Mouse (Mus musculus) kidney, adult 10 weeks (tissue): ENCODE results near the gene Med24. TPM values are rescaled to one million over a fixed set of nuclear protein-coding genes. Genes with fewer than 3 reads are reported as not detected.

Experiments used
- polyA plus RNA-seq: library from polyadenylated mRNA; stranded (reverse); fragments of 350-450 nt; fragmentation: Illumina TruSeq; extraction: RNeasy Lipid Tissue Mini Kit (QIAGEN cat#74804); gene quantifications from one replicate; pipeline ENCODE4 v1.2.3, GENCODE M21; 2014; ENCODE audit warnings: low read depth, low replicate concordance

Med24 gene
- polyA plus RNA-seq, result 3.1 TPM

GRCm38 (mm10) chr11:98729119-98729588, at the start of gene Med24:
Med24 (minus strand) TSS chr11:98729435.

DNA sequence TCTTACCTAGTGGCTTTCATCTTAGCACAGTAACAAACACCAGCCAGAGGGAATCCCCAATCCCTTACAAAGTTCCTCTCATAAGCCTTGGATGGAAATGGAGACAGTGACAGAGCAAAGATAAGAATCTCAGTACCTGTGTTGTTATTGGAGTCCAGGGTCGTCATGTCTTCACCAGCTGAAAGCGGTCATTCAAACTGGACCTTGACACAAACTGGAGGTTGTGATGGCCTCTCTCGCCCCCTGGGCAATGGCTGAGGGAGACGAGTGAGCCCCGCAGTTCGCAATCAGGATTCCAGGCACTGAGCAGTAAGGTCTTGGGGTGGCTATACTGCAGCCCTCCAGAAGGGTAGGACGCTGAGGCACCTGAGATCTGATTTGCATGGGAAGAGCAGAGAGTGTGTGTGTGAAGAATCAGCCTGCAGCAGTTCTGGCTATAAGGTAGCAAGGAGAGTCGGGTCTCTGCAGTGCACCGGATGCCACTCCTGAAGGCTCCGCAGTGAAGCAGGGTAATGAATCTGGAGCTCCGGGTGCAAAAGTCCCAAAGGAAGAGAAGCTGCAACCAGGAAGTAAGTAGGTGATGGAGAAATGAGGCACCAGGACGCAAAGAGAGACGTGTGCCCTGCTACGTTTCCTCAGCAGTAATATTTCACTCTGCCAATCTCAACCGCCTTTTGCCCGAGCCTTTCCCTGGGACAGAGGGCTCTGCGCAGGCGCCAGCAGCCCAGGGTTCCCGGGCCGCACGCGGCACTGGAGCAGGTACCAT, 45.5 kb upstream of the Med24 start, which contains the start of gene Nr1d1:
Nr1d1 (minus strand) TSS at position 752 of the 766 bp plus-strand sequence.

DNA sequence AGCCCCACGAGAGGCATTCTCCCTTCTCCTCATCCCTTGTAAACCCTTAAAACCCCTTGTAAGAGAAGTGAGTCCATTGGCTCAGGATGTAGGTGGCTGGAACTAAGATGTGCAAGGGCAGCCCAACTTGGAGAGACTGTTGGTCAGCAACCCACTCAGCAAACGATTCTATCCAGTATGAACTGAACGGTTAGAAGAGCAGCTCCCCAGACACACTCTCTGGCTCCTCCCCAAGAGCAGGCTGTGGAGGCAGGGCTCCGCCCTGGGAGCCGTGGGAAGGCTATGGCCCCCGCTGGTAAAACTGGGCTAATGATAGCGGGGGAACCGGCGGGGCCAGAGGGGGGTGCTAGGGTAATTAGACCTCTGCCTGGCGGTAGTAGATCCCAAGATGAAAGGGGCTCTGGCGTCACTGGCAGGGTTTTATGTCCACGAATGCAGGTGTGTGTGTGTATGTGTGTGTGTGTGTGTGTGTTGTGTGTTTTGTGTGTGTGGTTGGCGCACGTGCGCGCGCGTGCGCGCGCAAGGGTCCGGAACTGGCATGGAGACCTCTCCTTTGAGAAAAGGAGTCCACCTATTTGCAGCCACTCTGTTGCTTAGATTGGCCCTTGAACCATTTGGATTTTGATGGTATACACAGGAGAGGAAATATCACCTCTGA, 11.3 kb upstream of the Med24 start, which contains the start of gene Thra:
Thra (plus strand) TSS at position 246 of the 658 bp plus-strand sequence.

DNA sequence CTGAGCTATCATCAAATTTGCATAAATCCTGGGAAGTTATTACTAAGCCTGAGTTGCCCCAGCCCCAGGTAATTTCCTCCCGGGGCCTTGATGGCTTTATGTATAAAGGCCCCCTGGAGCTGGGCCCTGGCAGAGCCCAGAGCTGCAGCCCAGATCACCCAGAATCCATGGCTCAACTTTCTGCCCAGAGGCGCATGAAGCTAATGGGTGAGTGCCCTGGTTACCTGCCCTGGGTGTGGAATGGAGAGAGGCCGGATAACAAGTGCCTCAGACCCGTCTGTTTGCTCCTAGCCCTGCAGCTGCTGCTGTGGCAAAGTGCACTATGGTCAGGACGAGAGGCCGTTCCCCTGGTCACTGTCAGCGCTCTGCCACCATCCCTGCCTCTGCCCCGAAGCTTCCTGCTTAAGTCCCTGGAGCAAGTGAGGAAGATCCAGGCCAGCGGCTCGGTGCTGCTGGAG, 28.0 kb downstream of the Med24 start, which contains the start of gene Csf3:
Csf3 (plus strand) TSS at position 51 of the 458 bp plus-strand sequence.

DNA sequence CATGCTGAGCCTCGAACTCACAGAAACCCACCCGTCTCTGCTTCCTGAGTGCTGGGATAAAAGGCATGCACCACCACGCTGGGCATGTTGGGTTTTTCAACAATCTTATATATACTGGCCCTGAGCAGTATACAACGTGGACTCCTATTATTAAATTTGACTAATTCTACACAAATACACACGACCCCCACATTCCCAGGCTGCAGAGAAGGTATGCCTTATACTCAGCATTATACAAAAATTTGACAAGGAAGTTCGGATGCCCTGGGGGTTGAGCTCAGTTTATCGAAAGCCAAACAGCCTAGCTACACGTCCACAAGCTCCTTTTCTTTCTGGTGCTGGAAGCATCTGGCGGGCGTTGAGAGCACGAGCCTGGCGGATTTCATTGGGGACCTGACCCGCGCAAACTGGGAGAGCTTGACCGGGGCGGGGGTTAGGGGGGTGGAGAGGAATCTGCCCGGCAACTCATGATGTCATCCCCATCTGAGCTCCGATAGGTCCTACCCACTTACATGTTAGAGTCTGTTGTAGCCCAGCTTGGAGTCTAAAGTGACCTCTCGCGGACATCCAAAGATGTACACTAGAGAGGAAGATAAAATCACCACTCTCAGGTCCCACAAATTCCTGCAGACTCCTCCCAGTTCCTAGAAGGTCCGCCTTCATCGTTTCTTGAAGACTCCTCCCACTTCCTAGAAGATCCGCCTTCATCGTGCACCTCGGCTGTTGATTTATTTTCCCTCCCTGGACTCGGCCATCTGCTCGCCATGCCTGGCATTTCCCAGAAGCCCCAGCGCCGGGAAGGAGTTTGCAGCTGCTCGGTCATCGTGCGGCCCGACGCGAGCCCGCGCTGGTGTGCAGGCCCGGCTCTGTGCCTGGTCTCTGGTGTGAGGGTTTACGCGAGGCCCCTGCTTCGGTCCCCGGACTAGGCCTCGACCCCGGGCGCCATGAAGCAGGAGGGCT, 47.2 kb downstream of the Med24 start, which contains the start of gene Psmd3:
Psmd3 (plus strand) TSS at position 769 of the 960 bp plus-strand sequence.

GRCm38 (mm10) chr11:98664091-98664490, 65.1 kb downstream of the Med24 start, which contains the start of gene Gsdma:
Gsdma (plus strand) TSS chr11:98664351.

Other genes with a start within 250 kb of the Med24 start
- not detected for gene Ikzf3, start 183.4 kb downstream of the Med24 start, polyA plus RNA-seq
- 0.49 TPM for gene Zpbp2, start 178.3 kb downstream of the Med24 start, polyA plus RNA-seq
- 3.5 TPM for gene Ormdl3, start 142.1 kb downstream of the Med24 start, polyA plus RNA-seq
- gene Lrrc3c, start 131.1 kb downstream of the Med24 start, polyA plus RNA-seq, result not detected
- gene Gm12355, start 103.8 kb downstream of the Med24 start, polyA plus RNA-seq, result not detected
- not detected for gene Gsdma3, start 103.1 kb downstream of the Med24 start, polyA plus RNA-seq
- not detected for gene Gsdma2, start 82.7 kb downstream of the Med24 start, polyA plus RNA-seq
- gene Gsdma, start 65.1 kb downstream of the Med24 start, polyA plus RNA-seq, result not detected
- 16.5 TPM for gene Psmd3, start 46.9 kb downstream of the Med24 start, polyA plus RNA-seq
- gene Csf3, start 28.2 kb downstream of the Med24 start, polyA plus RNA-seq, result not detected
- gene Thra, start 11.2 kb upstream of the Med24 start, polyA plus RNA-seq, result 6.5 TPM
- 0.93 TPM for gene Nr1d1, start 45.9 kb upstream of the Med24 start, polyA plus RNA-seq
- 52.8 TPM for gene Msl1, start 66.1 kb upstream of the Med24 start, polyA plus RNA-seq
- 12.8 TPM for gene Casc3, start 75.5 kb upstream of the Med24 start, polyA plus RNA-seq
- 1.0 TPM for gene Rapgefl1, start 107.3 kb upstream of the Med24 start, polyA plus RNA-seq
- 8.2 TPM for gene Wipf2, start 134.2 kb upstream of the Med24 start, polyA plus RNA-seq
- not detected for gene Cdc6, start 178.4 kb upstream of the Med24 start, polyA plus RNA-seq
- gene Rara, start 198.4 kb upstream of the Med24 start, polyA plus RNA-seq, result 0.77 TPM